ENCODE assay signal across 9 mouse cellular contexts in genomic region chr2:43902403-43902973, GRCm38 (mm10).
DNase-seq lines count a peak whose midpoint lies in the region; ATAC-seq and TF ChIP-seq lines count a peak whose summit lies in the region.
"Had no signal": no experiment of that assay in that cellular context is flagged by ENCODE, and none has a peak within 500 bp of the region (broad histone marks: within the 10 kb centered on the region; RNA-seq: fewer than 3 reads in every experiment).

No protein-coding gene starts in this region.

- DNase-seq in embryonic facial prominence, embryonic 14.5 days (ENCODE audit: low spot score) = peak; percentile 93
- DNase-seq in heart, embryonic 10.5 days (ENCODE audit: low spot score) = peak; percentile 75
- peak; percentile 49 for DNase-seq in liver, adult 2 months (ENCODE audit: extremely low read depth, low read depth, low spot score)
- peak; percentile 77 for DNase-seq in neural tube, embryonic 11.5 days (ENCODE audit: low spot score)

- TF ChIP-seq CTCF in C2C12 (IDR thresholded peaks at IDR 0.05; ENCODE audit: control insufficient read depth, insufficient read depth, insufficient read length) = peak; percentile 67
- TF ChIP-seq CTCF in bone marrow, adult 2 months (IDR thresholded peaks at IDR 0.05; ENCODE audit: control insufficient read depth, insufficient read depth, low read length) = peak; percentile 61
- TF ChIP-seq CTCF in liver, adult 2 months (IDR thresholded peaks at IDR 0.05; ENCODE audit: low read depth, low read length) = peak; percentile 62; the same call in 1 of the 2 replicates

- no peaks in the 10 kb centered on the region for H3K36me3 ChIP-seq in C2C12 (ENCODE audit: control insufficient read depth, insufficient read depth)
- H3K36me3 ChIP-seq in embryonic facial prominence, embryonic 14.5 days (ENCODE audit: control insufficient read depth, insufficient read depth, low read length) = no peaks in the 10 kb centered on the region
- no peaks in the 10 kb centered on the region for H3K36me3 ChIP-seq in heart, embryonic 10.5 days
- no peaks in the 10 kb centered on the region for H3K36me3 ChIP-seq in kidney, embryonic 16.5 days (ENCODE audit: insufficient read depth, low read length)
- H3K36me3 ChIP-seq in liver, adult 2 months (ENCODE audit: control insufficient read depth, insufficient read depth, low read length) = no peaks in the 10 kb centered on the region
- no peaks in the 10 kb centered on the region for H3K36me3 ChIP-seq in neural tube, embryonic 11.5 days (ENCODE audit: control insufficient read depth, insufficient read depth, low read length)
- H3K36me3 ChIP-seq in stomach, embryonic 15.5 days = no peaks in the 10 kb centered on the region
- H3K36me3 ChIP-seq: embryonic facial prominence, embryonic 12.5 days had no signal

- no peaks in the 10 kb centered on the region for H3K9me3 ChIP-seq in embryonic facial prominence, embryonic 14.5 days (ENCODE audit: control insufficient read depth, low read length)
- H3K9me3 ChIP-seq in heart, embryonic 10.5 days = no peaks in the 10 kb centered on the region
- H3K9me3 ChIP-seq in kidney, embryonic 16.5 days (ENCODE audit: low read length) = no peaks in the 10 kb centered on the region
- H3K9me3 ChIP-seq in neural tube, embryonic 11.5 days (ENCODE audit: control insufficient read depth, low read length) = no peaks in the 10 kb centered on the region
- H3K9me3 ChIP-seq in stomach, embryonic 15.5 days = no peaks in the 10 kb centered on the region
- H3K9me3 ChIP-seq: embryonic facial prominence, embryonic 12.5 days had no signal

- no peaks in the 10 kb centered on the region for H3K79me3 ChIP-seq in C2C12 (ENCODE audit: low read depth)

- H3K9ac ChIP-seq in embryonic facial prominence, embryonic 14.5 days (ENCODE audit: low read depth, low read length) = no peak overlapping the region
- no peak overlapping the region for H3K9ac ChIP-seq in kidney, embryonic 16.5 days (replicated peaks; ENCODE audit: low read length)
- no peak overlapping the region for H3K9ac ChIP-seq in liver, adult 2 months (ENCODE audit: low read depth, low read length)
- no peak overlapping the region for H3K9ac ChIP-seq in neural tube, embryonic 11.5 days (ENCODE audit: low read length)
- H3K9ac ChIP-seq in stomach, embryonic 15.5 days = no peak overlapping the region
- H3K9ac ChIP-seq: embryonic facial prominence, embryonic 12.5 days had no signal

- H3K79me2 ChIP-seq in C2C12 (ENCODE audit: control insufficient read depth, insufficient read depth) = no peaks in the 10 kb centered on the region
- no peaks in the 10 kb centered on the region for H3K79me2 ChIP-seq in liver, adult 2 months (ENCODE audit: control insufficient read depth, insufficient read depth, low read length)

- H3K4me2 ChIP-seq in embryonic facial prominence, embryonic 14.5 days (ENCODE audit: low read depth, low read length) = no peak overlapping the region
- H3K4me2 ChIP-seq in kidney, embryonic 16.5 days (replicated peaks; ENCODE audit: low read depth, low read length) = no peak overlapping the region
- no peak overlapping the region for H3K4me2 ChIP-seq in neural tube, embryonic 11.5 days (ENCODE audit: low read depth)
- H3K4me2 ChIP-seq in stomach, embryonic 15.5 days = no peak overlapping the region
- H3K4me2 ChIP-seq: embryonic facial prominence, embryonic 12.5 days had no signal

- WGBS in bone marrow, adult 2 months = 29% methylated on average over 7 of the region's 7 CpGs
- whole genome bisulfite sequencing in embryonic facial prominence, embryonic 14.5 days = 18% methylated on average over 7 of the region's 7 CpGs
- WGBS in heart, embryonic 10.5 days = 30% methylated on average over 7 of the region's 7 CpGs
- WGBS in kidney, embryonic 16.5 days = 26% methylated on average over 7 of the region's 7 CpGs
- 24% methylated on average over 7 of the region's 7 CpGs for WGBS in liver, adult 2 months
- WGBS in neural tube, embryonic 11.5 days = 31% methylated on average over 7 of the region's 7 CpGs
- 20% methylated on average over 7 of the region's 7 CpGs for WGBS in stomach, embryonic 15.5 days

- ATAC-seq in embryonic facial prominence, embryonic 14.5 days (ENCODE audit: low read depth) = peak; percentile 74; the same call in 1 of the 2 replicates
- ATAC-seq in kidney, embryonic 16.5 days (ENCODE audit: low FRiP score, low TSS enrichment) = peak; percentile 87; the same call in 1 of the 2 replicates
- peak; percentile 89 for ATAC-seq in neural tube, embryonic 11.5 days (ENCODE audit: insufficient read depth, low FRiP score, low TSS enrichment)
- ATAC-seq in stomach, embryonic 15.5 days (ENCODE audit: insufficient read depth, low FRiP score, low read depth) = peak; percentile 72; the same call in 1 of the 2 replicates

- no peak overlapping the region for H3K4me3 ChIP-seq in C2C12 (ENCODE audit: insufficient read depth, poor library complexity, severe bottlenecking)
- no peak overlapping the region for H3K4me3 ChIP-seq in bone marrow, adult 2 months (replicated peaks; ENCODE audit: control insufficient read depth, low read depth, low read length)
- H3K4me3 ChIP-seq in embryonic facial prominence, embryonic 14.5 days (ENCODE audit: low read depth, low read length) = no peak overlapping the region
- H3K4me3 ChIP-seq in heart, embryonic 10.5 days = no peak overlapping the region
- no peak overlapping the region for H3K4me3 ChIP-seq in kidney, embryonic 16.5 days (ENCODE audit: low read length)
- no peak overlapping the region for H3K4me3 ChIP-seq in liver, adult 2 months (ENCODE audit: insufficient read depth, low read depth, low read length)
- no peak overlapping the region for H3K4me3 ChIP-seq in neural tube, embryonic 11.5 days (ENCODE audit: low read depth, low read length)
- no peak overlapping the region for H3K4me3 ChIP-seq in stomach, embryonic 15.5 days (replicated peaks)
- H3K4me3 ChIP-seq: embryonic facial prominence, embryonic 12.5 days had no signal

- no peaks in the 10 kb centered on the region for H3K4me1 ChIP-seq in bone marrow, adult 2 months (ENCODE audit: control insufficient read depth, insufficient read depth, low read length)
- no peaks in the 10 kb centered on the region for H3K4me1 ChIP-seq in embryonic facial prominence, embryonic 14.5 days (ENCODE audit: control insufficient read depth, insufficient read depth, low read length)
- no peaks in the 10 kb centered on the region for H3K4me1 ChIP-seq in heart, embryonic 10.5 days
- no peaks in the 10 kb centered on the region for H3K4me1 ChIP-seq in kidney, embryonic 16.5 days (ENCODE audit: insufficient read depth, low read length)
- no peaks in the 10 kb centered on the region for H3K4me1 ChIP-seq in liver, adult 2 months (ENCODE audit: control insufficient read depth, insufficient read depth, low read length)
- no peaks in the 10 kb centered on the region for H3K4me1 ChIP-seq in neural tube, embryonic 11.5 days (ENCODE audit: control insufficient read depth, insufficient read depth, low read length)
- H3K4me1 ChIP-seq in stomach, embryonic 15.5 days = no peaks in the 10 kb centered on the region
- H3K4me1 ChIP-seq: embryonic facial prominence, embryonic 12.5 days had no signal

- no peaks in the 10 kb centered on the region for H3K27me3 ChIP-seq in C2C12 (ENCODE audit: control insufficient read depth, insufficient read depth, insufficient read length)
- H3K27me3 ChIP-seq in embryonic facial prominence, embryonic 14.5 days (replicated peaks; ENCODE audit: control insufficient read depth, insufficient read depth, low read length) = no peaks in the 10 kb centered on the region
- no peaks in the 10 kb centered on the region for H3K27me3 ChIP-seq in heart, embryonic 10.5 days (ENCODE audit: insufficient read depth, poor library complexity, severe bottlenecking)
- H3K27me3 ChIP-seq in kidney, embryonic 16.5 days (ENCODE audit: insufficient read depth, low read length) = no peaks in the 10 kb centered on the region
- no peaks in the 10 kb centered on the region for H3K27me3 ChIP-seq in liver, adult 2 months (ENCODE audit: control insufficient read depth, insufficient read depth, low read length)
- no peaks in the 10 kb centered on the region for H3K27me3 ChIP-seq in neural tube, embryonic 11.5 days (ENCODE audit: control insufficient read depth, insufficient read depth, low read length)
- no peaks in the 10 kb centered on the region for H3K27me3 ChIP-seq in stomach, embryonic 15.5 days (replicated peaks)
- H3K27me3 ChIP-seq: embryonic facial prominence, embryonic 12.5 days had no signal

- H3ac ChIP-seq in C2C12 (ENCODE audit: control insufficient read depth, insufficient read length, low read depth) = no peak overlapping the region

- H3K27ac ChIP-seq in bone marrow, adult 2 months (ENCODE audit: control insufficient read depth, insufficient read depth, low read depth, low read length, poor library complexity) = no peak overlapping the region
- no peak overlapping the region for H3K27ac ChIP-seq in embryonic facial prominence, embryonic 14.5 days (replicated peaks; ENCODE audit: low read depth, low read length)
- H3K27ac ChIP-seq in heart, embryonic 10.5 days = no peak overlapping the region
- no peak overlapping the region for H3K27ac ChIP-seq in kidney, embryonic 16.5 days (ENCODE audit: low read length)
- H3K27ac ChIP-seq in liver, adult 2 months (replicated peaks; ENCODE audit: insufficient read depth, low read depth, low read length) = no peak overlapping the region
- H3K27ac ChIP-seq in neural tube, embryonic 11.5 days (ENCODE audit: low read depth, low read length) = no peak overlapping the region
- H3K27ac ChIP-seq in stomach, embryonic 15.5 days = no peak overlapping the region
- H3K27ac ChIP-seq: embryonic facial prominence, embryonic 12.5 days had no signal

- TF ChIP-seq POLR2A in bone marrow, adult 2 months (IDR thresholded peaks at IDR 0.05; ENCODE audit: borderline replicate concordance, control insufficient read depth, low read depth, low read length) = no peak
- no peak for TF ChIP-seq POLR2A in liver, adult 2 months (IDR thresholded peaks at IDR 0.05; ENCODE audit: extremely low read depth, insufficient read depth, low read length)

TF ChIP-seq in C2C12, 6 proteins besides CTCF, POLR2A, EP300 and RAD21:
- TF ChIP-seq USF1 (IDR thresholded peaks at IDR 0.05; ENCODE audit: low read depth) (no peak), FOSL1 (IDR thresholded peaks at IDR 0.05; ENCODE audit: insufficient read depth, low read length, poor library complexity, severe bottlenecking) (no peak), CEBPB (IDR thresholded peaks at IDR 0.05; ENCODE audit: low read depth) (no peak), MYOG (IDR thresholded peaks at IDR 0.05; ENCODE audit: control insufficient read depth, extremely low read depth, insufficient read length) (no peak), MYOD1 (IDR thresholded peaks at IDR 0.05; ENCODE audit: control insufficient read depth, insufficient read length, low read depth) (no peak), MAX (IDR thresholded peaks at IDR 0.05) (no peak)
